Mouse (Mus musculus): Measurements from ENCODE around the gene Sgk1. TPM values are rescaled to one million over a fixed set of nuclear protein-coding genes. Genes with fewer than 3 reads are reported as not detected.
A peak's percentile ranks its signal among the peaks of the same experiment; 100 is the strongest.

The Sgk1 gene
- polyA plus RNA-seq, 1 experiment from 2014 or later, result 30.9 TPM

- H3K9me3 ChIP-seq, result no peaks in the 10 kb centered on the region
- H3K9ac ChIP-seq, result 0 out of 2 replicates have a peak overlapping the region, but pooled peaks have one; percentile 1
- H3K4me3 ChIP-seq, result peak overlapping the region; percentile 12; the same call in 1 of the 2 replicates
- peaks cover 33% of the 10 kb centered on the region for H3K4me1 ChIP-seq (replicated peaks)
- no peaks in the 10 kb centered on the region for H3K36me3 ChIP-seq
- H3K4me2 ChIP-seq, result peak overlapping the region; percentile 52
- peak overlapping the region; percentile 85 for H3K27ac ChIP-seq (replicated peaks)
- WGBS, result under 1% methylated on average over 9 of the region's 9 CpGs
- no peaks in the 10 kb centered on the region for H3K27me3 ChIP-seq
- ATAC-seq (ENCODE audit: low read depth), result peak; percentile 90
Measured at GRCm38 (mm10) chr10:21923495-21923952, 41.5 kb downstream of the Sgk1 start.

GRCm38 (mm10) chr10:21924051-21924720, 42.2 kb downstream of the Sgk1 start:
- H3K36me3 ChIP-seq, result no peaks in the 10 kb centered on the region
- H3K4me2 ChIP-seq, result peak overlapping the region; percentile 52
- H3K9ac ChIP-seq, result 0 out of 2 replicates have a peak overlapping the region, but pooled peaks have one; percentile 1
- peaks cover 33% of the 10 kb centered on the region for H3K4me1 ChIP-seq (replicated peaks)
- H3K9me3 ChIP-seq, result no peaks in the 10 kb centered on the region
- peak; percentile 44 for ATAC-seq (ENCODE audit: low read depth)
- H3K4me3 ChIP-seq, result 0 out of 2 replicates have a peak overlapping the region, but pooled peaks have one; percentile 12
- peak overlapping the region; percentile 85 for H3K27ac ChIP-seq (replicated peaks)
- WGBS, result 59% methylated on average over 16 of the region's 16 CpGs
- no peaks in the 10 kb centered on the region for H3K27me3 ChIP-seq

GRCm38 (mm10) chr10:21926941-21927340, 45.0 kb downstream of the Sgk1 start:
- no peak overlapping the region for H3K4me3 ChIP-seq
- no peak overlapping the region for H3K4me2 ChIP-seq
- H3K27me3 ChIP-seq, result no peaks in the 10 kb centered on the region
- H3K9ac ChIP-seq, result no peak overlapping the region
- no peak overlapping the region for H3K27ac ChIP-seq (replicated peaks)
- H3K36me3 ChIP-seq, result no peaks in the 10 kb centered on the region
- no peak for ATAC-seq (ENCODE audit: low read depth)
- no peaks in the 10 kb centered on the region for H3K9me3 ChIP-seq
- WGBS, result 97% methylated on average over 5 of the region's 5 CpGs
- H3K4me1 ChIP-seq (replicated peaks), result peaks cover 27% of the 10 kb centered on the region

- ATAC-seq (ENCODE audit: low read depth), result no peak
- Histone ChIP-seq H3K4me2 (no peak overlapping the region), H3K27me3 (no peaks in the 10 kb centered on the region), H3K27ac (replicated peaks) (no peak overlapping the region), H3K4me3 (no peak overlapping the region), H3K4me1 (replicated peaks) (no peaks in the 10 kb centered on the region), H3K9me3 (no peaks in the 10 kb centered on the region), H3K9ac (no peak overlapping the region), H3K36me3 (no peaks in the 10 kb centered on the region)
- 83% methylated on average over 10 of the region's 10 CpGs for WGBS
Measured at GRCm38 (mm10) chr10:21930781-21931380, 48.9 kb downstream of the Sgk1 start.

GRCm38 (mm10) chr10:21932791-21933190, 50.8 kb downstream of the Sgk1 start:
- Histone ChIP-seq H3K27ac (replicated peaks) (no peak overlapping the region), H3K36me3 (no peaks in the 10 kb centered on the region), H3K4me3 (no peak overlapping the region), H3K4me1 (replicated peaks) (peaks cover 12% of the 10 kb centered on the region), H3K27me3 (no peaks in the 10 kb centered on the region), H3K4me2 (no peak overlapping the region), H3K9ac (no peak overlapping the region), H3K9me3 (no peaks in the 10 kb centered on the region)
- no peak for ATAC-seq (ENCODE audit: low read depth)
- 83% methylated on average over 3 of the region's 3 CpGs for WGBS

- Histone ChIP-seq H3K4me3 (no peak overlapping the region), H3K27ac (replicated peaks) (no peak overlapping the region), H3K9ac (no peak overlapping the region), H3K4me2 (no peak overlapping the region), H3K27me3 (no peaks in the 10 kb centered on the region), H3K36me3 (no peaks in the 10 kb centered on the region), H3K4me1 (replicated peaks) (peaks cover 12% of the 10 kb centered on the region), H3K9me3 (no peaks in the 10 kb centered on the region)
- WGBS, result 89% methylated on average over 2 of the region's 2 CpGs
- no peak for ATAC-seq (ENCODE audit: low read depth)
Measured at GRCm38 (mm10) chr10:21934826-21935225, 52.8 kb downstream of the Sgk1 start.

GRCm38 (mm10) chr10:21936513-21937221, 54.7 kb downstream of the Sgk1 start:
- Histone ChIP-seq H3K36me3 (no peaks in the 10 kb centered on the region), H3K9me3 (no peaks in the 10 kb centered on the region), H3K9ac (no peak overlapping the region), H3K4me3 (no peak overlapping the region), H3K27me3 (no peaks in the 10 kb centered on the region), H3K4me2 (no peak overlapping the region), H3K27ac (replicated peaks) (no peak overlapping the region; the same call in 1 of the 2 replicates), H3K4me1 (replicated peaks) (peaks cover 12% of the 10 kb centered on the region)
- 50% methylated on average over 12 of the region's 12 CpGs for WGBS
- ATAC-seq (ENCODE audit: low read depth), result no peak; the same call in 1 of the 2 replicates

GRCm38 (mm10) chr10:21937222-21937605, 55.2 kb downstream of the Sgk1 start:
- Histone ChIP-seq H3K9me3 (no peaks in the 10 kb centered on the region), H3K36me3 (no peaks in the 10 kb centered on the region), H3K27me3 (no peaks in the 10 kb centered on the region), H3K4me2 (no peak overlapping the region), H3K9ac (no peak overlapping the region), H3K4me1 (replicated peaks) (peaks cover 12% of the 10 kb centered on the region), H3K27ac (replicated peaks) (no peak overlapping the region), H3K4me3 (no peak overlapping the region)
- ATAC-seq (ENCODE audit: low read depth), result no peak
- WGBS, result 21% methylated on average over 9 of the region's 9 CpGs

GRCm38 (mm10) chr10:21938166-21938565, 56.2 kb downstream of the Sgk1 start:
- Histone ChIP-seq H3K9ac (no peak overlapping the region), H3K4me1 (replicated peaks) (peaks cover 12% of the 10 kb centered on the region), H3K4me3 (no peak overlapping the region), H3K27me3 (no peaks in the 10 kb centered on the region), H3K9me3 (no peaks in the 10 kb centered on the region), H3K27ac (replicated peaks) (no peak overlapping the region), H3K36me3 (no peaks in the 10 kb centered on the region), H3K4me2 (no peak overlapping the region)
- WGBS, result 81% methylated on average over 4 of the region's 4 CpGs
- ATAC-seq (ENCODE audit: low read depth), result no peak

GRCm38 (mm10) chr10:21941235-21941634, 59.3 kb downstream of the Sgk1 start:
- no peak overlapping the region for H3K4me2 ChIP-seq
- no peaks in the 10 kb centered on the region for H3K9me3 ChIP-seq
- no peak overlapping the region for H3K27ac ChIP-seq (replicated peaks)
- no peaks in the 10 kb centered on the region for H3K27me3 ChIP-seq
- H3K4me1 ChIP-seq (replicated peaks), result peaks cover 12% of the 10 kb centered on the region
- H3K9ac ChIP-seq, result no peak overlapping the region
- no peaks in the 10 kb centered on the region for H3K36me3 ChIP-seq
- H3K4me3 ChIP-seq, result no peak overlapping the region
- 82% methylated on average over 3 of the region's 3 CpGs for WGBS
- no peak for ATAC-seq (ENCODE audit: low read depth)

GRCm38 (mm10) chr10:21943145-21943700, 61.2 kb downstream of the Sgk1 start:
- no peak for ATAC-seq (ENCODE audit: low read depth)
- WGBS, result 91% methylated on average over 6 of the region's 6 CpGs
- no peaks in the 10 kb centered on the region for H3K36me3 ChIP-seq
- no peak overlapping the region for H3K4me2 ChIP-seq
- no peak overlapping the region for H3K27ac ChIP-seq (replicated peaks)
- H3K4me3 ChIP-seq, result no peak overlapping the region
- H3K27me3 ChIP-seq, result no peaks in the 10 kb centered on the region
- no peaks in the 10 kb centered on the region for H3K4me1 ChIP-seq (replicated peaks)
- H3K9me3 ChIP-seq, result no peaks in the 10 kb centered on the region
- H3K9ac ChIP-seq, result no peak overlapping the region

GRCm38 (mm10) chr10:21945195-21945594, 63.2 kb downstream of the Sgk1 start:
- no peak for ATAC-seq (ENCODE audit: low read depth)
- Histone ChIP-seq H3K4me3 (no peak overlapping the region), H3K4me1 (replicated peaks) (no peaks in the 10 kb centered on the region), H3K9ac (no peak overlapping the region), H3K27me3 (no peaks in the 10 kb centered on the region), H3K9me3 (no peaks in the 10 kb centered on the region), H3K4me2 (no peak overlapping the region), H3K36me3 (no peaks in the 10 kb centered on the region), H3K27ac (replicated peaks) (no peak overlapping the region)
- 68% methylated on average over 1 of the region's 1 CpGs for WGBS

All from neural tube, embryonic 13.5 days (tissue).